Comparison of ENCODE assay signal across 8 mouse cellular contexts in the genomic region with DNA sequence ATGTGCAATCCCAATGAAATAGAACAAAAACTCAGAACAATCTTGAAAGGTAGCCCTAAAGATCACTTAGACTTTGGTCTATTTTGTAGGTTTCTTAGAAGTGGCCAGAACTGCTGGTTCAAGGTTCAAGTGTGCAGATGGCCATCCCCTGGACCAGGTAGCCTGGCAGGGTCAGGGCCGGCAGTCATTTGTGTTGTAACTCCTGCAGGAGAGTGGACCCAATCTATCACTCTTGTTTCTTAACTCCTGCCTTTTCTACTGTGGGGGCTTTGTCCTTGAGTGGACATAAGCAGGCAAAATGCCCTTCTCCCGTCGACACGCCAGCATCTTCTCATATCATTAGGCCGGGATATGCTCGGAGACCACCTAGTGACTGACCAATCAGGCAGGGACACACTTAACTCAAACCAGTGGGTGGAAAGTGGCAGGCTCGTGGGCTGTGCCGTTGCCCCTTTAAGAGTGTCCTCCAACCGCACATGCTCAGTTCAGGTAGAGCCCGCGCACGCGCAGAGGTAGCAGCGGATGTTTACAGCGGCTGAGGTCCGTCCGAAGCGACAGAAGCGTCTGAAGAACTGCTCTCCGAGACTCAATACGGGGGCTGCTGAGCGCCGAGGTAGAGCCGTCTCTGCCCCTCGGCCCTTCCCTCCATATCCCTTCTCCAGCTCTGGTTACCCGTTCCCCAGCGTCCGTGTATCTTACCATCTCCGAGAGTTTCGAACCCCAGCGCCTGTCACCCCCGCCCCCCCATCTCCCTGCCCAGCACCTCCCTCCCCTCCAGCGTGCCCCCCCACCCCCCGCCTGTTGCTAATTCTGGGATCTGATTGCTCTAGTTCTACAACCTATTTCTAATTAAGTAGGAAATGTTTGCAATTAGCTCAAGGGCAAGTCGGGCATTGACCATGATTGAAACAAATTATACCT. TPM values are rescaled to one million over a fixed set of nuclear protein-coding genes. Genes with fewer than 3 reads are reported as not detected.
A peak's percentile ranks its signal among the peaks of the same experiment; 100 is the strongest.
DNase-seq lines count a peak whose midpoint lies in the region; ATAC-seq and TF ChIP-seq lines count a peak whose summit lies in the region.

A gene (plus strand): TSS at position 483 of the 921 bp plus-strand sequence.

- peak within 1 kb of the TSS; percentile 89 for H3K27ac ChIP-seq in forebrain, embryonic 10.5 days
- peak within 1 kb of the TSS; percentile 89 for H3K27ac ChIP-seq in heart, embryonic 15.5 days
- H3K27ac ChIP-seq in liver, embryonic 14.5 days = peak within 1 kb of the TSS; percentile 61
- peak within 1 kb of the TSS; percentile 75 for H3K27ac ChIP-seq in neural tube, embryonic 11.5 days (ENCODE audit: low read depth, low read length)
- H3K27ac ChIP-seq in stomach, postnatal 0 days (replicated peaks) = peak within 1 kb of the TSS; percentile 88

- no peak for TF ChIP-seq EP300 in liver, embryonic 14.5 days (IDR thresholded peaks at IDR 0.05; ENCODE audit: low read depth)
- no peak for TF ChIP-seq EP300 in stomach, postnatal 0 days (optimal IDR thresholded peaks at IDR 0.05)

- peak; percentile 98 for ATAC-seq in heart, embryonic 15.5 days (replicated peaks; ENCODE audit: insufficient number of reproducible peaks, insufficient read depth, low FRiP score, low read depth)
- ATAC-seq in liver, embryonic 14.5 days (ENCODE audit: insufficient read depth) = peak; percentile 98
- peak; percentile 95 for ATAC-seq in neural tube, embryonic 11.5 days (ENCODE audit: insufficient read depth, low FRiP score, low TSS enrichment)
- ATAC-seq in stomach, postnatal 0 days (ENCODE audit: low FRiP score, low TSS enrichment) = peak; percentile 97

- no peaks in the 10 kb centered on the region for H3K9me3 ChIP-seq in forebrain, embryonic 10.5 days
- no peaks in the 10 kb centered on the region for H3K9me3 ChIP-seq in heart, embryonic 15.5 days (replicated peaks)
- H3K9me3 ChIP-seq in liver, embryonic 14.5 days (ENCODE audit: control insufficient read depth, low read length) = no peaks in the 10 kb centered on the region
- H3K9me3 ChIP-seq in neural tube, embryonic 11.5 days (ENCODE audit: control insufficient read depth, low read length) = no peaks in the 10 kb centered on the region
- no peaks in the 10 kb centered on the region for H3K9me3 ChIP-seq in stomach, postnatal 0 days (ENCODE audit: control insufficient read depth, low read length)

- H3K4me1 ChIP-seq in forebrain, embryonic 10.5 days = peaks cover 16% of the 10 kb centered on the region
- peaks cover 10% of the 10 kb centered on the region for H3K4me1 ChIP-seq in heart, embryonic 15.5 days (replicated peaks)
- H3K4me1 ChIP-seq in liver, embryonic 14.5 days (replicated peaks; ENCODE audit: control insufficient read depth in 2 of 2, insufficient read depth in 2 of 2, low read length in 1 of 2) = peaks cover 5 to 12% of the 10 kb centered on the region in 2 experiments; a peak in 3 of 4 replicates
- no peaks in the 10 kb centered on the region for H3K4me1 ChIP-seq in neural tube, embryonic 11.5 days (ENCODE audit: control insufficient read depth, insufficient read depth, low read length)
- H3K4me1 ChIP-seq in stomach, postnatal 0 days (replicated peaks; ENCODE audit: control insufficient read depth, insufficient read depth) = peaks cover 3% of the 10 kb centered on the region; the same call in 1 of the 2 replicates

- H3K9ac ChIP-seq in heart, embryonic 15.5 days = peak within 1 kb of the TSS; percentile 78
- peak within 1 kb of the TSS; percentile 92 for H3K9ac ChIP-seq in liver, embryonic 14.5 days (replicated peaks)
- peak within 1 kb of the TSS; percentile 70 for H3K9ac ChIP-seq in neural tube, embryonic 11.5 days (ENCODE audit: low read length)
- peak within 1 kb of the TSS; percentile 92 for H3K9ac ChIP-seq in stomach, postnatal 0 days (ENCODE audit: low read length)

- peaks cover 6% of the 10 kb centered on the region; the same call in 1 of the 2 replicates for H3K36me3 ChIP-seq in forebrain, embryonic 10.5 days (replicated peaks)
- H3K36me3 ChIP-seq in heart, embryonic 15.5 days = peaks cover 6% of the 10 kb centered on the region; the same call in 1 of the 2 replicates
- H3K36me3 ChIP-seq in liver, embryonic 14.5 days (replicated peaks; ENCODE audit: control insufficient read depth, insufficient read depth, low read depth) = no peaks in the 10 kb centered on the region; the same call in 1 of the 2 replicates
- no peaks in the 10 kb centered on the region for H3K36me3 ChIP-seq in neural tube, embryonic 11.5 days (ENCODE audit: control insufficient read depth, insufficient read depth, low read length)
- H3K36me3 ChIP-seq in stomach, postnatal 0 days (ENCODE audit: control insufficient read depth, insufficient read depth, low read length) = peaks cover 6% of the 10 kb centered on the region; the same call in 1 of the 2 replicates

- DNase-seq in CD8-positive naive resting alpha-beta T cell, adult 2 months (ENCODE audit: low read depth in 2 of 2, low spot score in 2 of 2) = peak; percentile 89 to 91
- peak; percentile 89 for DNase-seq in c-Kit-positive CD71-negative TER-119-negative erythroid progenitor cells, embryonic 14.5 days (ENCODE audit: low read depth)
- DNase-seq in forebrain, embryonic 10.5 days (ENCODE audit: extremely low spot score, low spot score) = peak; percentile 91
- peak; percentile 95 to 96 for DNase-seq in kidney, postnatal 25 days
- peak; percentile 79 to 83 (median 83) for DNase-seq in liver, embryonic 14.5 days (ENCODE audit: low read depth in 3 of 3, low spot score in 3 of 3)
- peak; percentile 94 for DNase-seq in neural tube, embryonic 11.5 days (ENCODE audit: low spot score)
- DNase-seq in stomach, postnatal 0 days (ENCODE audit: low spot score) = peak; percentile 92

- 0% methylated on average over 35 of the region's 35 CpGs for WGBS in forebrain, embryonic 10.5 days
- WGBS in heart, embryonic 15.5 days = under 1% methylated on average over 35 of the region's 35 CpGs
- under 1% methylated on average over 35 of the region's 35 CpGs for WGBS in liver, embryonic 14.5 days (ENCODE audit: insufficient replicate concordance)
- WGBS in neural tube, embryonic 11.5 days = under 1% methylated on average over 35 of the region's 35 CpGs
- under 1% methylated on average over 34 of the region's 35 CpGs for WGBS in stomach, postnatal 0 days

- no peaks in the 10 kb centered on the region for H3K27me3 ChIP-seq in forebrain, embryonic 10.5 days (ENCODE audit: poor library complexity, severe bottlenecking)
- H3K27me3 ChIP-seq in heart, embryonic 15.5 days = no peaks in the 10 kb centered on the region
- no peaks in the 10 kb centered on the region for H3K27me3 ChIP-seq in liver, embryonic 14.5 days (ENCODE audit: control insufficient read depth, insufficient read depth, low read length)
- H3K27me3 ChIP-seq in neural tube, embryonic 11.5 days (ENCODE audit: control insufficient read depth, insufficient read depth, low read length) = no peaks in the 10 kb centered on the region
- H3K27me3 ChIP-seq in stomach, postnatal 0 days (ENCODE audit: control insufficient read depth, insufficient read depth, low read length) = no peaks in the 10 kb centered on the region

- TF ChIP-seq CTCF in liver, embryonic 14.5 days (IDR thresholded peaks at IDR 0.05; ENCODE audit: low read depth) = no peak
- no peak for TF ChIP-seq CTCF in stomach, postnatal 0 days (IDR thresholded peaks at IDR 0.05; ENCODE audit: low read depth)

- H3K4me2 ChIP-seq in heart, embryonic 15.5 days = peak within 1 kb of the TSS; percentile 70
- H3K4me2 ChIP-seq in liver, embryonic 14.5 days (ENCODE audit: low read depth) = peak within 1 kb of the TSS; percentile 82
- H3K4me2 ChIP-seq in neural tube, embryonic 11.5 days (ENCODE audit: low read depth) = peak within 1 kb of the TSS; percentile 47
- H3K4me2 ChIP-seq in stomach, postnatal 0 days (replicated peaks; ENCODE audit: low read depth) = peak within 1 kb of the TSS; percentile 75

- H3K4me3 ChIP-seq in forebrain, embryonic 10.5 days = peak within 1 kb of the TSS; percentile 83
- H3K4me3 ChIP-seq in heart, embryonic 15.5 days = peak within 1 kb of the TSS; percentile 75
- peak within 1 kb of the TSS; percentile 70 to 81 for H3K4me3 ChIP-seq in liver, embryonic 14.5 days (ENCODE audit: insufficient read depth in 1 of 2, low read depth in 2 of 2, low read length in 2 of 2)
- peak within 1 kb of the TSS; percentile 75 for H3K4me3 ChIP-seq in neural tube, embryonic 11.5 days (ENCODE audit: low read depth, low read length)
- peak within 1 kb of the TSS; percentile 69 for H3K4me3 ChIP-seq in stomach, postnatal 0 days (ENCODE audit: low read depth, low read length)

RNA-seq across cellular contexts. Expression of the gene that starts here (rescaled TPM):
- 21.6 and 22.1 TPM in 2 replicates for polyA plus RNA-seq in forebrain, embryonic 10.5 days (2016; fragmentation: Nextera tagmentation; extraction: Ambion mirVana)
- polyA plus RNA-seq in heart, embryonic 15.5 days (2015; fragmentation: Nextera tagmentation; extraction: Ambion mirVana) = 27.0 and 29.3 TPM in 2 replicates
- polyA plus RNA-seq in liver, embryonic 14.5 days (2012; rRNA removed) = 6.3 and 9.1 TPM in 2 replicates
- 12.5 and 15.4 TPM in 2 replicates for polyA plus RNA-seq in liver, embryonic 14.5 days (2014; fragmentation: Nextera tagmentation; extraction: Ambion mirVana)
- polyA plus RNA-seq in neural tube, embryonic 11.5 days (2014; fragmentation: Nextera tagmentation; extraction: Ambion mirVana) = 31.9 and 33.1 TPM in 2 replicates
- polyA plus RNA-seq in stomach, postnatal 0 days (2015; fragmentation: Nextera tagmentation; extraction: Ambion mirVana) = 16.4 and 18.6 TPM in 2 replicates

Comparison
In these comparisons a context has a peak if more than half of its experiments do, and no peak if none do; other contexts are left out.
1. Peak in every context shown above with its lines: DNase-seq, ATAC-seq, H3K4me3 ChIP-seq and H3K27ac ChIP-seq.